Mouse (Mus musculus): ENCODE data around the gene Fermt3. TPM values are rescaled to one million over a fixed set of nuclear protein-coding genes. Genes with fewer than 3 reads are reported as not detected.

Gene Fermt3
- polyA plus RNA-seq, 1 experiment from 2014 or later = 9.3 TPM

DNA sequence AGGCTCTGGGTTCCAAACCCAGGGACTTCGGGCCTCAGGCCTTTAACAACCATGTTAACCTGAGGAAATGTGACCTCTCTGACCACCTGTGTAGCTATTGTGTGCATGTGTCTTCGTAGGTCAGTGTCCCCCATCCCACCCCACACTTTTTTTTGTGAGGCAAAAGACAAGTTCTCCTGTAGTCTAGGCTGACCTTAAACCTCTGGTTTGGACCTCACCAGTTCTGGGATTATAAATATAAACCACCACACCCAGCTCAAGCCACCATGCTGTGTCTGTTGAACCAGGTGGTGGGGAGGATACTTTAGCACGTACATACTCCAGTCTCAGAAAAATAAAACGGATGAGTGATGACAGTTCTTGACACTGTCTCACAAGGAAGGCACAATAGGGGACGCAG, 69.3 kb downstream of the Fermt3 start:
- Histone ChIP-seq H3K27me3 (replicated peaks) (no peaks in the 10 kb centered on the region), H3K9me3 (replicated peaks) (no peaks in the 10 kb centered on the region), H3K4me1 (replicated peaks) (peaks cover 32% of the 10 kb centered on the region), H3K4me2 (peak overlapping the region; percentile 78), H3K4me3 (peak overlapping the region; percentile 63), H3K9ac (0 out of 2 replicates have a peak overlapping the region, but pooled peaks have one; percentile 80), H3K36me3 (peaks cover 21% of the 10 kb centered on the region), H3K27ac (ENCODE audit: poor library complexity, severe bottlenecking) (peak overlapping the region; percentile 98)
- no peak for ATAC-seq (ENCODE audit: insufficient number of reproducible peaks, low FRiP score)
- WGBS = 60% methylated on average over 5 of the region's 5 CpGs

DNA sequence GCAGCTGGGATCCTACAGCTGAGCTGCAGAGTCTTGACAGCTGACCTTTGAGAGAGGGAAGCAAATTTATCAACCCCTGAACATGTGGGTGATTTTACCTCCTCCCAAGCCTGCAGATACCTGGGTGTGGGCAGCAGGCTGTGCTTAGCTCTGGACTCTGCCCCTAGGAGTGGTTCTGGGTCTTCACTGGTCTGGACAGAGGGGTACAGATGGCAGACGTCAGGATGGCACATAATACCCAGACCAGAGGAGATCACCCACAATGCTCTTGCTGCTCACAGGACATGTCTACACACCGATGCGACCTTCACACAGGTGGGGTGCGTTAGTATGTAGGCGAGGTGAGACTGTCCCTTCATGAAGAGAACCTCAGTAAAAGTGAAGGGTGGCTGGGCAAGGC, 69.7 kb downstream of the Fermt3 start:
- no peak overlapping the region for H3K4me3 ChIP-seq
- no peaks in the 10 kb centered on the region for H3K27me3 ChIP-seq (replicated peaks)
- H3K9me3 ChIP-seq (replicated peaks) = no peaks in the 10 kb centered on the region
- H3K36me3 ChIP-seq = peaks cover 19% of the 10 kb centered on the region
- H3K4me2 ChIP-seq = 0 out of 2 replicates have a peak overlapping the region, but pooled peaks have one; percentile 78
- 92% methylated on average over 5 of the region's 5 CpGs for WGBS
- H3K27ac ChIP-seq (ENCODE audit: poor library complexity, severe bottlenecking) = no peak overlapping the region
- H3K4me1 ChIP-seq (replicated peaks) = peaks cover 28% of the 10 kb centered on the region
- H3K9ac ChIP-seq = no peak overlapping the region
- no peak for ATAC-seq (ENCODE audit: insufficient number of reproducible peaks, low FRiP score)

Other genes starting within 250 kb of the Fermt3 start
- 14.8 and 19.3 TPM in 2 replicates for gene Rps6ka4, start 178.8 kb downstream of the Fermt3 start, polyA plus RNA-seq (2016; fragmentation: Nextera tagmentation; extraction: Ambion mirVana)
- gene Ccdc88b, start 161.3 kb downstream of the Fermt3 start, polyA plus RNA-seq (2016; fragmentation: Nextera tagmentation; extraction: Ambion mirVana) = 0.47 and 0.55 TPM in 2 replicates
- 85.9 and 92.9 TPM in 2 replicates for gene Trmt112, start 109.8 kb downstream of the Fermt3 start, polyA plus RNA-seq (2016; fragmentation: Nextera tagmentation; extraction: Ambion mirVana)
- gene Prdx5, start 109.4 kb downstream of the Fermt3 start, polyA plus RNA-seq (2016; fragmentation: Nextera tagmentation; extraction: Ambion mirVana) = 202 and 218 TPM in 2 replicates
- 27.4 and 30.2 TPM in 2 replicates for gene Esrra, start 97.7 kb downstream of the Fermt3 start, polyA plus RNA-seq (2016; fragmentation: Nextera tagmentation; extraction: Ambion mirVana)
- gene Catsperz, start 94.1 kb downstream of the Fermt3 start, polyA plus RNA-seq (2016; fragmentation: Nextera tagmentation; extraction: Ambion mirVana) = 2.2 and 2.3 TPM in 2 replicates
- gene Kcnk4, start 85.0 kb downstream of the Fermt3 start, polyA plus RNA-seq (2016; fragmentation: Nextera tagmentation; extraction: Ambion mirVana) = 0.14 and 0.29 TPM in 2 replicates
- 53.4 and 54.5 TPM in 2 replicates for gene Bad, start 77.6 kb downstream of the Fermt3 start, polyA plus RNA-seq (2016; fragmentation: Nextera tagmentation; extraction: Ambion mirVana)
- 21.0 and 23.7 TPM in 2 replicates for gene Gpr137, start 77.0 kb downstream of the Fermt3 start, polyA plus RNA-seq (2016; fragmentation: Nextera tagmentation; extraction: Ambion mirVana)
- 194 and 198 TPM in 2 replicates for gene Ppp1r14b, start 44.5 kb downstream of the Fermt3 start, polyA plus RNA-seq (2016; fragmentation: Nextera tagmentation; extraction: Ambion mirVana)
- 26.6 and 28.9 TPM in 2 replicates for gene Plcb3, start 43.0 kb downstream of the Fermt3 start, polyA plus RNA-seq (2016; fragmentation: Nextera tagmentation; extraction: Ambion mirVana)
- 73.3 and 81.9 TPM in 2 replicates for gene Fkbp2, start 39.0 kb downstream of the Fermt3 start, polyA plus RNA-seq (2016; fragmentation: Nextera tagmentation; extraction: Ambion mirVana)
- 126 and 136 TPM in 2 replicates for gene Vegfb, start 31.8 kb downstream of the Fermt3 start, polyA plus RNA-seq (2016; fragmentation: Nextera tagmentation; extraction: Ambion mirVana)
- gene Dnajc4, start 26.9 kb downstream of the Fermt3 start, polyA plus RNA-seq (2016; fragmentation: Nextera tagmentation; extraction: Ambion mirVana) = 32.7 and 33.9 TPM in 2 replicates
- gene Nudt22, start 23.4 kb downstream of the Fermt3 start, polyA plus RNA-seq (2016; fragmentation: Nextera tagmentation; extraction: Ambion mirVana) = 22.4 and 23.6 TPM in 2 replicates
- gene Trpt1, start 23.3 kb downstream of the Fermt3 start, polyA plus RNA-seq (2016; fragmentation: Nextera tagmentation; extraction: Ambion mirVana) = 13.3 and 14.3 TPM in 2 replicates
- gene Stip1, start 20.5 kb upstream of the Fermt3 start, polyA plus RNA-seq (2016; fragmentation: Nextera tagmentation; extraction: Ambion mirVana) = 228 and 236 TPM in 2 replicates
- gene Macrod1, start 37.3 kb upstream of the Fermt3 start, polyA plus RNA-seq (2016; fragmentation: Nextera tagmentation; extraction: Ambion mirVana) = 29.0 and 30.0 TPM in 2 replicates
- 0.81 and 0.87 TPM in 2 replicates for gene Flrt1, start 86.3 kb upstream of the Fermt3 start, polyA plus RNA-seq (2016; fragmentation: Nextera tagmentation; extraction: Ambion mirVana)
- gene Otub1, start 186.8 kb upstream of the Fermt3 start, polyA plus RNA-seq (2016; fragmentation: Nextera tagmentation; extraction: Ambion mirVana) = 151 and 154 TPM in 2 replicates
- 2,134 and 2,138 TPM in 2 replicates for gene Cox8a, start 198.1 kb upstream of the Fermt3 start, polyA plus RNA-seq (2016; fragmentation: Nextera tagmentation; extraction: Ambion mirVana)
- gene Naa40, start 221.7 kb upstream of the Fermt3 start, polyA plus RNA-seq (2016; fragmentation: Nextera tagmentation; extraction: Ambion mirVana) = 64.1 and 66.3 TPM in 2 replicates
- 16.3 and 16.5 TPM in 2 replicates for gene Rcor2, start 247.9 kb upstream of the Fermt3 start, polyA plus RNA-seq (2016; fragmentation: Nextera tagmentation; extraction: Ambion mirVana)